Mouse (Mus musculus) lung, adult 2 months (tissue): ENCODE data around the gene Borcs5.

Source experiments
- CTCF ChIP-seq: fragments of 200-500 bp; IDR thresholded peaks from 2 replicates; pipeline ENCODE4 v1.5.1; 2011; ENCODE audit warnings: mild to moderate bottlenecking, low read length, control low read depth; ENCODE audit not compliant: insufficient read depth
- POLR2A ChIP-seq: fragments of 200-500 bp; IDR thresholded peaks from 2 replicates; pipeline ENCODE4 v1.6.1; 2011; ENCODE audit warnings: low read depth, mild to moderate bottlenecking, control low read depth, low read length, borderline replicate concordance; ENCODE audit errors: extremely low read depth

DNA sequence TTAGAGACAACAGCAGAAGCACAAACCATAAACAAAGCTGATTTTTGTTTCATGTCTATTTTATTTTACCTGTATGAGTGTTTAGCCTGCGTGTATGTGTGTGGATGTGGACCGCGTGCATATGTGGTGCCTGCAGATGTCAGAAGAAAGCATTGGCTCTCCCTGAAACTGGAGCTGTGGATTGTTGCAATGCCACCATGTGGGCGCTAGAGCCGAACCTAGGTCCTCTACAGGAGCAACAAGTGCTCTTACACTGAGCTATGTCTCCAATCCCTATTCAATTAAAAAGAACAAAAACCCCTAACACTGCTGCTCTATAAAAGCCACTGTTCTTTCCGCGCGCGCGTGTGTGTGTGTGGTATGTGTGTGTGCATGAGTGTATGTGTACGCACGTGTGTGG, 13.9 kb upstream of the Borcs5 start:
- TF ChIP-seq CTCF (no peak), POLR2A (no peak)
